Mouse (Mus musculus) cerebellum, adult 2 months (tissue): ENCODE results near the gene Zbtb16. TPM values are rescaled to one million over a fixed set of nuclear protein-coding genes. Genes with fewer than 3 reads are reported as not detected.

ENCODE experiments used
- DNase-seq, 2 experiments: peaks; one replicate each; pipeline ENCODE4 v3.0.0; 2021
- H3K27ac ChIP-seq: fragments of 200-500 bp; 2 replicates; pipeline ENCODE4 v1.5.1; 2012; ENCODE audit warnings: low read length, control low read depth, inconsistent platforms; ENCODE audit not compliant: insufficient read depth
- H3K27me3 ChIP-seq: fragments of 200-500 bp; 2 replicates; pipeline ENCODE4 v1.6.1; 2012; ENCODE audit warnings: inconsistent platforms, mild to moderate bottlenecking, low read length, moderate library complexity; ENCODE audit not compliant: control insufficient read depth, insufficient read depth
- H3K4me1 ChIP-seq: fragments of 200-500 bp; 2 replicates; pipeline ENCODE4 v1.6.1; 2011; ENCODE audit warnings: low read length; ENCODE audit not compliant: control insufficient read depth, insufficient read depth
- H3K4me3 ChIP-seq: fragments of 200-500 bp; replicated peaks from 2 replicates; pipeline ENCODE3; 2011; ENCODE audit warnings: mild to moderate bottlenecking, low read depth, low read length, control low read depth; ENCODE audit not compliant: insufficient read depth
- CTCF ChIP-seq: fragments of 200-500 bp; IDR thresholded peaks from 2 replicates; pipeline ENCODE4 v1.5.1; 2011; ENCODE audit warnings: low read depth, mild to moderate bottlenecking, control low read depth, low read length, moderate library complexity, borderline replicate concordance; ENCODE audit not compliant: insufficient read depth
- POLR2A ChIP-seq: fragments of 200-500 bp; IDR thresholded peaks from 2 replicates; pipeline ENCODE4 v1.6.1; 2011; ENCODE audit warnings: low read length, control low read depth, borderline replicate concordance; ENCODE audit not compliant: insufficient read depth
- WGBS: fragments of 180-500 bp; shearing (Covaris S2); methylation state at CpG from one replicate; pipeline ENCODE4 v1.1.7; 2018; 5-methylcytosine and 5-hydroxymethylcytosine counted together
- polyA plus RNA-seq: library from polyadenylated mRNA; depleted of rRNA; stranded (reverse); fragments of >200 nt; gene quantifications from 2 replicates; pipeline ENCODE4 v1.2.3, GENCODE M21; 2012

The Zbtb16 gene
- polyA plus RNA-seq, 1 experiment: 5.0 TPM

DNA sequence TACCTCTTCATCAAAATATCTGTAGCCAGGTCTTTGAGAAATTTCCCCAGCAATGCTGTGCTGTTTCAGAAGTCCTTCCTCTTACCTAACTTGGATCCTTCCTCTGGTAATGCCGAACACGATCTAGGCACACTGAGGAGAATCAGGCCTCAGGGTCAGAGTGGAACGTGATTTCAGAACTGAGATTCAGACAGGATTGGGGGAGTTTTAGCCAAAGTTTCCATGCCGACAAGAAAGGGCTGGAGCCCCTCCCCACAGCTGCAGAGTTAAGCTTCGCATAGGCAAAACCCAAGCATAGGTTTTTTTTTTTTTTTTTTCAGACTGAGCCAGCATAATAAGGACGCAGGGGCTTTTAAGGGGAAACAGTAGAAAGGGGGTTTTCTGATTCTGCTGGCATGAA lies 12.2 kb downstream of the Zbtb16 start:
- no peak overlapping the region for H3K27ac ChIP-seq
- no peaks in the 10 kb centered on the region for H3K4me1 ChIP-seq
- WGBS: 77% methylated on average over 6 of the region's 6 CpGs
- no peaks in the 10 kb centered on the region for H3K27me3 ChIP-seq
- no peak overlapping the region for H3K4me3 ChIP-seq
- DNase-seq: no peak
- no peak for TF ChIP-seq CTCF

- Histone ChIP-seq H3K4me1 (no peaks in the 10 kb centered on the region), H3K27ac (no peak overlapping the region), H3K27me3 (no peaks in the 10 kb centered on the region), H3K4me3 (no peak overlapping the region)
- TF ChIP-seq CTCF (no peak), POLR2A (no peak)
- DNase-seq: no peak
- 73% methylated on average over 7 of the region's 7 CpGs for WGBS
Observed at GRCm38 (mm10) chr9:48823319-48823705, 12.7 kb downstream of the Zbtb16 start.

GRCm38 (mm10) chr9:48822586-48823318 lies 13.3 kb downstream of the Zbtb16 start:
- Histone ChIP-seq H3K27me3 (no peaks in the 10 kb centered on the region), H3K27ac (no peak overlapping the region), H3K4me1 (no peaks in the 10 kb centered on the region), H3K4me3 (no peak overlapping the region)
- TF ChIP-seq POLR2A (no peak), CTCF (no peak)
- DNase-seq: no peak
- 73% methylated on average over 18 of the region's 18 CpGs for WGBS

- Histone ChIP-seq H3K4me3 (no peak overlapping the region), H3K4me1 (no peaks in the 10 kb centered on the region; the same call in 1 of the 2 replicates), H3K27ac (no peak overlapping the region), H3K27me3 (no peaks in the 10 kb centered on the region)
- no peak for DNase-seq
- TF ChIP-seq POLR2A (no peak), CTCF (no peak)
- WGBS: 82% methylated on average over 15 of the region's 15 CpGs
Observed at GRCm38 (mm10) chr9:48821916-48822585, 14.0 kb downstream of the Zbtb16 start.

DNA sequence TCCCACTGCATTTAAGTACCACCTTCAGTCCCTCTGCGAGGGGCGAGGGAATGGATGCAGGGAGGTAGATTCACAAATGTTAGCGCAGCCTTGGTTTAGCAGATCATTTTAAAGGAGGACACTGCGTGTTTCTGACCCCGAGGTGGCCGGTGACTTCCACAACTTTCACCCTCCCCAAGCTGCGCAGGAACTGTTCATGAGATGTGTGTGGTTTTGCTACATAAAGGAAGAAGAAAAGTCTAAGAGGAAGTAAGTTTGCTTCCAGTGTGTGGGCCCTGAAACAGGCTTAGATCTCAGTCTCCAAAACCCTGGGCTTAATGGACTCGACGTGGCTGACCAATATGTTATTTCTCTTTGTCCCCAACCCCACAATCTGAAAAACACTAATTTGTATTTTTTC lies 14.6 kb downstream of the Zbtb16 start:
- H3K27ac ChIP-seq: no peak overlapping the region
- no peaks in the 10 kb centered on the region for H3K27me3 ChIP-seq
- no peak for DNase-seq
- H3K4me3 ChIP-seq: no peak overlapping the region
- WGBS: 91% methylated on average over 9 of the region's 9 CpGs
- TF ChIP-seq CTCF (no peak), POLR2A (no peak)
- no peaks in the 10 kb centered on the region; the same call in 1 of the 2 replicates for H3K4me1 ChIP-seq

GRCm38 (mm10) chr9:48820791-48821190 lies 15.2 kb downstream of the Zbtb16 start:
- Histone ChIP-seq H3K4me1 (no peaks in the 10 kb centered on the region; the same call in 1 of the 2 replicates), H3K4me3 (no peak overlapping the region), H3K27me3 (no peaks in the 10 kb centered on the region), H3K27ac (no peak overlapping the region)
- 58% methylated on average over 3 of the region's 3 CpGs for WGBS
- TF ChIP-seq POLR2A (no peak), CTCF (no peak)
- DNase-seq: no peak

DNA sequence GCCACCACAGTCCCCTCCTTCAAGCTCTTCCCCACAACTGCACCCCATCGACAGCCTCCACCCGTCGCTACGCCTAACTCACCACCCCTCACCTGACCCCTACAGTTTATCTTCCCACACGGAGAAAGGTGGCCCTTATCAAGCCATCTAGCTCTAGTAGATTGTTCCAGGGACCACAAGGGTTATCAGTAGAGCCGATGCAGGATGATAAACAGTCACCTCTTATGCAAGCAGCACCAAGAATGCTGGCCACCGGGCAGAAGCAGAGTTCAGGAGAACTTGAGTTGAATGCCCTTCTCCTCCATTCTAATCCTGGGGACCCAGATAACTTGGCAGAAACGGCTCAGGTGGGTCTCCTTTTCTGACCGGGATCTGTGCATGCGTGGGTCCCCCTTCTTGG lies 16.3 kb downstream of the Zbtb16 start:
- TF ChIP-seq POLR2A (no peak), CTCF (no peak)
- no peak for DNase-seq
- H3K4me1 ChIP-seq: no peaks in the 10 kb centered on the region; the same call in 1 of the 2 replicates
- H3K27ac ChIP-seq: no peak overlapping the region
- 97% methylated on average over 10 of the region's 10 CpGs for WGBS
- H3K4me3 ChIP-seq: no peak overlapping the region
- no peaks in the 10 kb centered on the region for H3K27me3 ChIP-seq

GRCm38 (mm10) chr9:48819137-48819536 lies 16.9 kb downstream of the Zbtb16 start:
- Histone ChIP-seq H3K4me3 (no peak overlapping the region), H3K27me3 (no peaks in the 10 kb centered on the region), H3K4me1 (no peaks in the 10 kb centered on the region; the same call in 1 of the 2 replicates), H3K27ac (no peak overlapping the region)
- TF ChIP-seq CTCF (no peak), POLR2A (no peak)
- 93% methylated on average over 3 of the region's 3 CpGs for WGBS
- DNase-seq: no peak
